Mouse (Mus musculus): ENCODE data around the gene Btd. TPM values are rescaled to one million over a fixed set of nuclear protein-coding genes. Genes with fewer than 3 reads are reported as not detected.
"Not testable (repeated sequence)": the region's sequence is repeated elsewhere in the genome, so short reads cannot be mapped to it uniquely, and the experiment has no call there.

Btd gene
- 16.9 and 17.8 TPM in 2 replicates for polyA plus RNA-seq (2015; fragmentation: Nextera tagmentation; extraction: Ambion mirVana)

- under 1% methylated on average over 30 of the region's 30 CpGs for WGBS
- Histone ChIP-seq H3K27me3 (no peaks in the 10 kb centered on the region), H3K27ac (replicated peaks) (peak within 1 kb of the TSS; percentile 75), H3K4me2 (peak within 1 kb of the TSS; percentile 93), H3K9ac (peak within 1 kb of the TSS; percentile 73), H3K36me3 (no peaks in the 10 kb centered on the region), H3K9me3 (no peaks in the 10 kb centered on the region), H3K4me3 (peak within 1 kb of the TSS; percentile 54), H3K4me1 (replicated peaks) (peaks cover 19% of the 10 kb centered on the region)
- peak; percentile 98 for ATAC-seq (ENCODE audit: low read depth)
Observed at GRCm38 (mm10) chr14:31640890-31641505, at the start of gene Btd, which contains the start of gene Hacl1. Gene Btd (plus strand): TSS chr14:31641028. Gene Hacl1 (minus strand): TSS chr14:31641286.

GRCm38 (mm10) chr14:31591243-31591642, 49.6 kb upstream of the Btd start, which contains the start of gene Colq:
Gene Colq (minus strand): TSS chr14:31591343.
- Histone ChIP-seq H3K9me3 (no peaks in the 10 kb centered on the region), H3K4me2 (no peak within 1 kb of the TSS), H3K9ac (no peak within 1 kb of the TSS), H3K27me3 (no peaks in the 10 kb centered on the region), H3K4me1 (replicated peaks) (no peaks in the 10 kb centered on the region), H3K36me3 (no peaks in the 10 kb centered on the region), H3K27ac (replicated peaks) (no peak within 1 kb of the TSS), H3K4me3 (no peak within 1 kb of the TSS)
- 90% methylated on average over 3 of the region's 3 CpGs for WGBS
- no peak for ATAC-seq (ENCODE audit: low read depth)

- no peaks in the 10 kb centered on the region for H3K36me3 ChIP-seq
- no peaks in the 10 kb centered on the region for H3K4me1 ChIP-seq (replicated peaks)
- WGBS, result 83% methylated on average over 2 of the region's 2 CpGs
Observed at GRCm38 (mm10) chr14:31593036-31593435, 47.8 kb upstream of the Btd start.

GRCm38 (mm10) chr14:31594693-31595092, 46.1 kb upstream of the Btd start:
- no peaks in the 10 kb centered on the region for H3K36me3 ChIP-seq
- H3K27ac ChIP-seq (replicated peaks), result no peak overlapping the region
- no peaks in the 10 kb centered on the region for H3K4me1 ChIP-seq (replicated peaks)
- H3K4me2 ChIP-seq, result no peak overlapping the region
- no peak overlapping the region for H3K9ac ChIP-seq
- no peaks in the 10 kb centered on the region for H3K9me3 ChIP-seq
- no peak overlapping the region for H3K4me3 ChIP-seq
- 84% methylated on average over 3 of the region's 3 CpGs for WGBS
- no peak for ATAC-seq (ENCODE audit: low read depth)
- H3K27me3 ChIP-seq, result no peaks in the 10 kb centered on the region

More at GRCm38 (mm10) chr14:31593036-31593435, 47.8 kb upstream of the Btd start:
- Histone ChIP-seq H3K27ac (replicated peaks) (no peak overlapping the region), H3K9me3 (no peaks in the 10 kb centered on the region), H3K27me3 (no peaks in the 10 kb centered on the region), H3K9ac (no peak overlapping the region), H3K4me2 (no peak overlapping the region), H3K4me3 (no peak overlapping the region)
- no peak for ATAC-seq (ENCODE audit: low read depth)

GRCm38 (mm10) chr14:31596408-31596807, 44.4 kb upstream of the Btd start:
- Histone ChIP-seq H3K9ac (no peak overlapping the region), H3K27me3 (no peaks in the 10 kb centered on the region), H3K4me2 (no peak overlapping the region), H3K9me3 (no peaks in the 10 kb centered on the region), H3K4me1 (replicated peaks) (no peaks in the 10 kb centered on the region), H3K4me3 (no peak overlapping the region), H3K27ac (replicated peaks) (no peak overlapping the region), H3K36me3 (no peaks in the 10 kb centered on the region)
- WGBS, result 85% methylated on average over 7 of the region's 7 CpGs
- no peak for ATAC-seq (ENCODE audit: low read depth)

- no peak overlapping the region for H3K4me3 ChIP-seq
- H3K4me1 ChIP-seq (replicated peaks), result no peaks in the 10 kb centered on the region
- H3K27me3 ChIP-seq, result no peaks in the 10 kb centered on the region
- ATAC-seq (ENCODE audit: low read depth), result no peak
- no peak overlapping the region for H3K9ac ChIP-seq
- H3K36me3 ChIP-seq, result no peaks in the 10 kb centered on the region
- no peak overlapping the region for H3K27ac ChIP-seq (replicated peaks)
- WGBS, result 91% methylated on average over 4 of the region's 4 CpGs
- no peaks in the 10 kb centered on the region for H3K9me3 ChIP-seq
- H3K4me2 ChIP-seq, result no peak overlapping the region
Observed at GRCm38 (mm10) chr14:31597446-31597845, 43.4 kb upstream of the Btd start.

GRCm38 (mm10) chr14:31601908-31602615, 38.8 kb upstream of the Btd start:
- no peaks in the 10 kb centered on the region for H3K27me3 ChIP-seq
- H3K4me1 ChIP-seq (replicated peaks), result no peaks in the 10 kb centered on the region
- no peak overlapping the region for H3K9ac ChIP-seq
- H3K4me2 ChIP-seq, result no peak overlapping the region
- H3K9me3 ChIP-seq, result no peaks in the 10 kb centered on the region
- H3K27ac ChIP-seq (replicated peaks), result no peak overlapping the region
- 93% methylated on average over 14 of the region's 14 CpGs for WGBS
- no peak overlapping the region for H3K4me3 ChIP-seq
- no peak for ATAC-seq (ENCODE audit: low read depth)
- no peaks in the 10 kb centered on the region for H3K36me3 ChIP-seq

- not testable (repeated sequence) for H3K4me2 ChIP-seq; H3K9ac ChIP-seq; H3K9me3 ChIP-seq; H3K36me3 ChIP-seq; H3K4me3 ChIP-seq; H3K4me1 ChIP-seq (replicated peaks); ATAC-seq (ENCODE audit: low read depth); H3K27me3 ChIP-seq; H3K27ac ChIP-seq (replicated peaks)
- 88% methylated on average over 6 of the region's 6 CpGs for WGBS
Observed at GRCm38 (mm10) chr14:31602616-31602979, 38.2 kb upstream of the Btd start.

GRCm38 (mm10) chr14:31604916-31605315, 35.9 kb upstream of the Btd start:
- no peaks in the 10 kb centered on the region for H3K9me3 ChIP-seq
- H3K4me3 ChIP-seq, result no peak overlapping the region
- no peak overlapping the region for H3K9ac ChIP-seq
- H3K27me3 ChIP-seq, result no peaks in the 10 kb centered on the region
- H3K36me3 ChIP-seq, result no peaks in the 10 kb centered on the region
- H3K27ac ChIP-seq (replicated peaks), result no peak overlapping the region
- H3K4me1 ChIP-seq (replicated peaks), result no peaks in the 10 kb centered on the region
- ATAC-seq (ENCODE audit: low read depth), result no peak
- 84% methylated on average over 5 of the region's 5 CpGs for WGBS
- no peak overlapping the region for H3K4me2 ChIP-seq

- Histone ChIP-seq H3K36me3 (no peaks in the 10 kb centered on the region), H3K9ac (no peak overlapping the region), H3K4me2 (no peak overlapping the region), H3K4me3 (no peak overlapping the region), H3K27me3 (no peaks in the 10 kb centered on the region), H3K4me1 (replicated peaks) (no peaks in the 10 kb centered on the region), H3K27ac (replicated peaks) (no peak overlapping the region), H3K9me3 (no peaks in the 10 kb centered on the region)
- no peak for ATAC-seq (ENCODE audit: low read depth)
- 57% methylated on average over 6 of the region's 6 CpGs for WGBS
Observed at GRCm38 (mm10) chr14:31605514-31605913, 35.3 kb upstream of the Btd start.

GRCm38 (mm10) chr14:31611986-31612385, 28.8 kb upstream of the Btd start:
- H3K27me3 ChIP-seq, result no peaks in the 10 kb centered on the region
- no peaks in the 10 kb centered on the region for H3K4me1 ChIP-seq (replicated peaks)
- no peak for ATAC-seq (ENCODE audit: low read depth)

GRCm38 (mm10) chr14:31613671-31614070, 27.2 kb upstream of the Btd start:
- Histone ChIP-seq H3K9ac (no peak overlapping the region), H3K36me3 (no peaks in the 10 kb centered on the region), H3K9me3 (no peaks in the 10 kb centered on the region), H3K27ac (replicated peaks) (no peak overlapping the region), H3K27me3 (no peaks in the 10 kb centered on the region), H3K4me2 (no peak overlapping the region), H3K4me1 (replicated peaks) (no peaks in the 10 kb centered on the region), H3K4me3 (no peak overlapping the region)
- no peak for ATAC-seq (ENCODE audit: low read depth)
- 87% methylated on average over 5 of the region's 5 CpGs for WGBS

More at GRCm38 (mm10) chr14:31611986-31612385, 28.8 kb upstream of the Btd start:
- no peak overlapping the region for H3K27ac ChIP-seq (replicated peaks)
- H3K9me3 ChIP-seq, result no peaks in the 10 kb centered on the region
- H3K36me3 ChIP-seq, result no peaks in the 10 kb centered on the region
- H3K9ac ChIP-seq, result no peak overlapping the region
- WGBS, result 66% methylated on average over 4 of the region's 4 CpGs
- H3K4me3 ChIP-seq, result no peak overlapping the region
- H3K4me2 ChIP-seq, result no peak overlapping the region

Data from neural tube, embryonic 13.5 days (tissue).